Mouse (Mus musculus) cerebellum, postnatal 14 days (tissue): ENCODE measurements around the gene Olfr1396.
"Not testable (repeated sequence)": the region's sequence is repeated elsewhere in the genome, so short reads cannot be mapped to it uniquely, and the experiment has no call there.

Source experiments
- DNase-seq, 2 experiments: peaks; one replicate each; pipeline ENCODE4 v3.0.0; 2021; ENCODE audit warnings: mixed read lengths in 2 of 2

Olfr1396 gene

GRCm38 (mm10) chr11:49089735-49090507, 24.8 kb downstream of the Olfr1396 start:
- no peak for DNase-seq

DNA sequence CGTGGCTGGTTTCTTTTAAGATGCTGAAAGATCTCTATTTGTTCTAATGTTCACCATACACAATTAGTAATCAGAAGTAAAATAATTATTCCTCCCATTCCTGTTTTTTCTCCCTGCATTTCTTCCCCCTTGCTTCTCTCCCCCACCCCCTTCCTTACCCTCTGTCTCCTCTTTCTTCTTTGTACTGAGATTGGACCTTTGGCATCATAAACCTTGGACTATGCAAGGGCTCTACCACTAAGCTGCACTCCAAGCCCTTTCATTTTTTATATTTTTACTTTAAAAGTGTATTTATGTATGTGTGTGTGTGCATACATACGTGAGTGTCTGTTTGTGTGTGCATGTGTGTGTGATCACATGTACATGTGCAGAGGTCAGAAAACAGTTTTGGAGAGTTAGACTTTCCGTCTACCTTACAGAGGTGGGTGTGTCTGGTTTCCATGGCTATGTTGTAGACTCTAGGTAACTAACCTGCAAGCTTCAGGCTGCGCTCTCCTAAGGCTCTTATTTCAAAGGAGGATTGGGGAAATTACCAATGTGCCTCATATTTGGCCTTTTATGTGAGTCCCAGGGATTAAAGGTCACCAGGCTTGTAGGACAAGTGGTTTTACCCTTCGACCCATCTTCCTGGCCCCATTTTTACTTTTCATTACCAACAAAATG, 25.6 kb downstream of the Olfr1396 start:
- DNase-seq = no peak

DNA sequence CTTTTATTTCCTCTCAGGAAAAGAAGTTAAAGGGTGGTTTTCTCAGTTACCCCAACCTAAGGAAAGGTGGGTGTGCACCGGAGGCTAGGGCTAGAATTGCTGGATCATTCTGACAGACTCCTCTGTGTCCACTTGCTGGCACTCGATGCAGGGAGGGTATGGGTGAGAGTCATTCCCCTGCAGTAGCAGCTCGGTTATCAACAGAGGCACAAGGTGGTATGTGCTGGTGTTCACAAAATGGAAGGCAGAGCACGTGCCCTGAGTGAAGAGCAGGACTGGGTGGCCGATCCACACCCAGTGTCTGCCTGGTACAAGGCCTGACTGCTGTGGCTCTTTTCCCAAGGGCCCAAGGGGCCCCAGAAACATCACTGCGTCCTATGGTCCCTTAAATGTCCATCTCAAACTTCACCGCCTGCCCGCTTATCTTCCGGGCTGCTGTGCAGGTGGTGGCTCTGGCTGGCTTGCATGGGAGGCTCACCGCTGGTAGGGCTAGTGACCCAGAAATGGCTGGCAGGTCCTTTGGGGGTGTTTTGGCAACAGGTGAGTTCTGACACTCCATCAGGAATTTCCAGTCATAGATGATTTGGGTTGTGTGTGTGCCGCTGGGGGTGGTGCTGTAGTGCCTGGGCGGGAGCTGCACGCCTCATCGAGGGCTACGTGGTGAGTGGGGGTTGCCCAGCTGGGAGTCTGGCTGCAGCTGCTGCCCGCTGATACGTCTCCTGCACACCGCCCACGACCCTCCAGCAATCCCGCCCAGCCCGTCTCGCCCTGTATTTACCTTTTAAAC, 26.7 kb downstream of the Olfr1396 start:
- no peak for DNase-seq

DNA sequence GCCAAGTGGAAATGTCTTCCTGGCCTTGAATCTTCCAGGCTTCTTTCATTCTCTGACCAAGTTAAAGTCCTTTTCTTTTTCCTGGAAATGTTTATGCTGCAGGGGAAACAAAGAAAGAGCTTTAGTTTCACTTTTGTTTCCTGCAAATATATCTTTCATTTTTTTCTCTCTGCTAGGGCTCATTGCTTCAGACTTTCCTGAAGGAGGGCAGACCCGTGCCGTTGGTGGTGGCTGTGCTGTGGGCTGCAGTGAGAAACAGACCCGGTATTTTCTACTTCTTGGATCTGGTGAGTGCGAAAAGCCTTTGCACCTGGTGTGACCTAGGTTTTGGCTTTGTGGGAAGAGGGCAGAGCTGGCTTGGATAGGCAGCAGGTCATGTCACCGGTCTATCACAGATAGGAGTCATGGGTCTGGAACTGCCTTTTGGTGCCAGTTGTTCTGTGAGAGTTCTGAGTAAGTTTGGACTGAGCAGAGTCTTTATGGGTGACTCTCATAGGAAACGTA, 27.8 kb downstream of the Olfr1396 start:
- DNase-seq = no peak

DNA sequence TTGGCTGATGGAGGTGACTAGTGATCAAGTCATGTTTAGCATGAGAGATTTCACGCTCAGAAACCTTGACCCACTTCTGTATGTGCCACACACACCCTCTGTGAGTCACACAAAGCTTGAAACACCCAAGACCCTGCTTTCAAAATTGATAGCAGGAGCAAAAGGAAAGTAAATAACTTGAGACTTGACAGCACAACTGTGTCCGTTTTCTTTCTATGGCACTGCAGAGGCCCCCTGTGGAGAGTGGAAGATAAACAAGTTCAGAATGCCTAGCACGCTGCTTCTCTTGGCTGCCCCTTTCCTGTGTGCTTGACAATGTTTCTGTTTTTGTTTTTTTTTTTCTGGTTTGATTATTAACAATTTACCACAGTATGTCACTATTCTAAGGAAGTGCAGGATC, 29.8 kb downstream of the Olfr1396 start:
- DNase-seq = peak; percentile 6 to 7

DNA sequence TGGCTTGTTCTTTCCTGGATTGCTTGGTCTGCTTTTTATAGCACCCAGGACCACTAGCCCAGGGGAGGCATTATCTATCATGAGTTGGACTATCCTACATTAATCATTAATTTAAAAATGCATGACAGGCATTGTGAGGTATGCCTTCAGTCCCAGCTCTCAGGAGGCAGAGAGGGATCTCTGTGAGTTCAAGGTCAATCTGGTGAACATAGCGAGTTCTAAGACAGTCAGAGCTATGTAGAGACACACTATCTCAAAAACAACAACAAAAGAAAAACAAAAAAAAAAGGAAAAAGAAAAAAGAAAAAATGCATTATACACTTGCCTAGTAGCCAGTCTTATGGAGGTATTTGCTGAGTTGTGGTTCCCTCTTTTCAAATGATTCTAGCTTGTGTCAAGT, 30.3 kb downstream of the Olfr1396 start:
- DNase-seq = no peak

- no peak for DNase-seq
Measured at GRCm38 (mm10) chr11:49083808-49084207, 30.9 kb downstream of the Olfr1396 start.

DNA sequence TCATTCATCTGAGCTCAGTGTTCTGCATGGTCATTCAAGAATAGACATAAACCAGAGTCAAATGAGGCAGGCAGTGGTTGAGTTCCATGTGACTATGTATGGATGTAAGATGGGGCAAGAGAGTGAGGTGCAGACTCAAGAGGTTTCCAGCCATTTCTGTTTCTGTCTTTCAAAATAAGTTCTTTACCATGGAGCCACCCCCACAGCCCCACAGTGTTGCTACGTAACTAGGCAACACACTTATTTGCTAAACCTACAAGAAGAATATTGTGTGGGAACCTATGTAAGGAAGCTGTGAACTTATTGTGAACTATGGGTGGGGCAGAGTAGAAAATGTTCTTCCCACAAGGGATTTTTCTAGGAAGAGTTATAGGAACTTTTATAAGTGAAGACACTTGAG, 31.5 kb downstream of the Olfr1396 start:
- no peak for DNase-seq

DNA sequence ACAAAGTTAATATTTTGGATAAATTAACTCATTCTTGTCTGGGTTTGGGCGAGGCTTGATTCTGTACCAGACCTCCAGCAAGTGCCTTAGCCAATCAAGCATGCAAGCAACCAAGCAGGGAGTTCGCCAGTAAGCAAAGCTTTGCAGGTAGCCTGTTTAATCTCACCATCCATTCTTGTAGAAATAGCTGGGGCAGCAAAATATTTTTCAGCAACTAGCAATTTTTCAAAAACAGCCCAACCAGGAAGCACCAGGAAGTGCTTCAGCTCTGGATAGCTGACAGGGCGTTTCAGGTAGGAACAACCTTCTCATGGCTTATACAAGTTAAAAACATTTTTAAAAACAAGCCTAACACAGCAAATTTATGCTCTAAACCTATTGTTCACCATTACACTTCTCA, 32.8 kb downstream of the Olfr1396 start:
- no peak for DNase-seq

DNA sequence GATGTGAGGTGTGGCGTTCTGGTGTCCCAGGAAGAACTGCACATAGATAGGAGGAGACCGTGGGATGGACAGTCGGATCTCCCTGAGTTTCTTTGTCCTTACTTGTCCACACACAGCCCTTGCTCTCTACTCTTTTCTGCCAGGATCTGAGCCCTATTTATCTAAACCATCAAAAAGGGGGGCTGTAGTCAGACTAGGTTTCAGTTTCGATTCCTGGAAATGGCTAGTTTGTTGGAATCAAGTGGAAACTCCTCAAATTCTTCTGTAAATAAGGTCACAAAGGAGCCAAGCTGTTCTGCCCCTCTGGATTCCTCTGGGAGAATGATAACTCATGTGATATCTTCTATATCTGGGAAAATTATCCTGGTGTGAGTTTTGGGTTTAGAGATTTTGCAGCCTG, 33.3 kb downstream of the Olfr1396 start:
- no peak for DNase-seq

DNA sequence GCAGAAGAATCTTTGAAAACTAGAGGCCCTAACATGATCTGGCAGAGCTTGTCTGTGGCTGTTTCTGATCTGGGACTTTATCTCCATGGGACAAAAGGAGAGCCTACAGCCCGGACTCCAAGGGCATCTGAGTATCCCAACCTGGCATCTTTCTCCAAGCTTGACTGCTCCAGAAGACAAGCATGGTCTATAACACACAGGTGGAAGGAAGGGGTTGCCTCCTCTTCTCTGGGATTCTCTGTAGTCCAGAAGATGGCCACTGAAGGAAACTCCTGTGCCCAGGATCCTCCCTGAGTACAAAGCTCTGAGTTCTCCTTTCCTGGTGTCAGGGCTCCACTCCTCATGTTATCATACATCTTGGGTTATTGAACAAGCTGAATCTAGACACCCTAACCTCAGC, 34.0 kb downstream of the Olfr1396 start:
- no peak for DNase-seq

GRCm38 (mm10) chr11:49078719-49079118, 36.0 kb downstream of the Olfr1396 start:
- DNase-seq = no peak

GRCm38 (mm10) chr11:49077012-49077411, 37.7 kb downstream of the Olfr1396 start:
- no peak for DNase-seq

- not testable (repeated sequence) for DNase-seq
Measured at GRCm38 (mm10) chr11:49076001-49076757, 38.5 kb downstream of the Olfr1396 start, which contains the start of gene Ifi47. TSS of gene Ifi47 (plus strand) at chr11:49076587.

DNA sequence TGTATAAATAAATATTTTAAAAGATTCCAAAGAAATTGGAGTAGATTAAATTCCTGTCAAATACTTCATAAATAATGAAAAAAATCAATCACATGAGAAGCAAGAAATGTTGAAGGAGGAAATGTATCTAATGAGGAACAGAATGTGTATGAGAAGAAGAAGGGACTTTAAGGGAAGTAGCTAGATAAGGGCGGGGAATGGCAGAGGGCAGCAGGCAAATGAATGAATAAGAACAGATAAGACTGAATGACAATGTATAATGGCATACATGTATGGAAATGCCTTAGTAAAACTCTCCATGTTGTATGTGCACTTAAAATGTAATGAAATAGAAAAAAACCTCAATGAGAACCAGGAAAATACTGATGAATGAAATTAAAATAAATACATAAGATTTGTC, 46.3 kb downstream of the Olfr1396 start:
- DNase-seq = no peak

DNA sequence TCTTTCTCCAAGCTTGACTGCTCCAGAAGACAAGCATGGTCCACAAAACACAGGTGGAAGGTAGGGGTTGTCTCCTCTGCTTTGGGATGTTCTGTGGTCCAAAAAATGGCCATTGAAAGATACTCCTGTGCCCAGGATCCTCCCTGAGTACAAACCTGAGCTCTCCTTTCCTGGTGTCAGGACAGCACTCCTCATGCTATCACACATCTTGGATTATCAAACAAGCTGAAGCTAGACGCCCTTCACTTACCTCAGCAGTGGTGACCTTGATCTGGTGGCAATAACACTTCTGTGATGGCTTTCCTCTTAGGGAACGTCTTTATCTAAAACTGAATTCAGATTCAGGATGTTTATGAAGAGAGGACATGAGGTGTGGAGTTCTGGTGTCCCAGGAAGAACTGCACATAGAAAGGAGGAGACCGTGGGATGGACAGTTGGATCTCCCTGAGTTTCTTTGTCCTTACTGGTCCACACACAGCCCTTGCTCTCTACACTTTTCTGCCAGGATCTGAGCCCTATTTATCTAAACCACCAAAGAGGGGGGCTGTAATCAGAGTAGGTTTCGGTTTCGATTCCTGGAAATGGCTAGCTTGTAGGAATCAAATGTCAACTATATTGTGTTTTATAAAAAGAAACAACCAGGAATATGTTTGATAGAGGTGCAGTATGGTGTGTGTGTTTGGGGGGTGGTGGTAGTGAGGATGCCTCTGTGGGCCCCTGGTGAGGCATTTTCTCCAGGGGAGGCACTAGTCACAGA, 50.8 kb downstream of the Olfr1396 start, which contains the start of gene Tgtp2:
Gene Tgtp2 (minus strand): TSS at position 494 of the 757 bp plus-strand sequence.
- DNase-seq = not testable (repeated sequence)

DNA sequence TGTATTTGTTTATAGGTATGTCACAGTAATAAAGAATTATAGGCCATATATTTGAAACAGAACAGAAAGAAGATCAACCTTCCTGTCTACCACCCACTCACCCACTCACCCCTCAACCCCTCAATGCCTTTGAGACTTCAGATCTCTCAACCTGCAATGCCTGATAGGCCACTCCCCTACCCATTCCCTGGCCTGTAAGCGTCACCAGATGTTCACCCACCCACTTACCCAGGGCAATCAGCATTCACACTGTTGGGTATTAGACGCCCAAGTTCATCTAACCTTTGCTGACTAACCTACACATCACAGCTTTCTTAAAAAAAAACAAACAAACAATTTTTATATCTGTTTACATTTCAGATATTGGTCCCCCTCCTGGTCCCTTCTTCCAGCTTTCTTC, 52.8 kb downstream of the Olfr1396 start:
- not testable (repeated sequence) for DNase-seq

- not testable (repeated sequence) for DNase-seq
Measured at GRCm38 (mm10) chr11:49060061-49060460, 54.6 kb downstream of the Olfr1396 start.
